Mouse (Mus musculus) urinary bladder, adult 18-20 months (tissue): Measurements from ENCODE around the gene Tecr.

ENCODE experiments used
- DNase-seq, 2 experiments: peaks; one replicate each; pipeline ENCODE4 v3.0.0; 2022; ENCODE audit warnings: low spot score in 2 of 2, mixed read lengths in 2 of 2

Gene Tecr

DNA sequence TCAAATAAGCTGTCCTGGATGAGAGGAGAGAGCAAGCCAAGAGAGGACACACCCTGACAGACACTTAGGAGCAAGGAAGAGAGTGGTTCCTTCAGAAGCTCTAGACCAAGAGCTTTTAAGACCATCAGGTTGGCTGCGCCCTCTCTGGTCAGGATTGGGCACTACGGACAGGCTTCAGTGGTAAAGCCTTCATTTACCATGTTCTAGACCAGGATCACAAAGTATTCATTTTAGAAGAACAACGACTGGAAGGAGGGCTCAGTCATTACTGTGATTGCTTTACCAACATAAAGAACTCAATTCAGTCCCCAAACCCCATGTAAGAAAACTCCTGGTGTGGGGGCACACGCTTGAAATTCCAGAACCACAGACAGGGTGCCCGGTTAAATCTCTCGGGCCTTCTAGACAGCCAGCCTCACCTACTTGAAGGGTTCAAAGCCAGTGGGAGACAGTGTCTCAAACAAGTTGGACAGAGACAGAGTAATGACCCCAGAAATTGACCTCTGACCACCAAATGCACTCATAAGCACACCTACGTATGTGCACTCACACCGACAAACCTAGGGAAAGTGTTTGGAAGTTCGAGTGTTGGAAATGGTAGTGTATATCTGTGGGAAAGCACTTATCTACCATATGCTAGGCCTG is 41.9 kb downstream of the Tecr start:
- DNase-seq = no peak

- DNase-seq = no peak
Observed at GRCm38 (mm10) chr8:83563246-83563645, 44.5 kb downstream of the Tecr start.

- DNase-seq = no peak
Observed at GRCm38 (mm10) chr8:83562669-83563068, 45.1 kb downstream of the Tecr start.

GRCm38 (mm10) chr8:83535736-83536135 is 72.0 kb downstream of the Tecr start, which contains the start of gene Olfr370:
Olfr370 (plus strand) TSS chr8:83535780.
- DNase-seq = no peak

DNA sequence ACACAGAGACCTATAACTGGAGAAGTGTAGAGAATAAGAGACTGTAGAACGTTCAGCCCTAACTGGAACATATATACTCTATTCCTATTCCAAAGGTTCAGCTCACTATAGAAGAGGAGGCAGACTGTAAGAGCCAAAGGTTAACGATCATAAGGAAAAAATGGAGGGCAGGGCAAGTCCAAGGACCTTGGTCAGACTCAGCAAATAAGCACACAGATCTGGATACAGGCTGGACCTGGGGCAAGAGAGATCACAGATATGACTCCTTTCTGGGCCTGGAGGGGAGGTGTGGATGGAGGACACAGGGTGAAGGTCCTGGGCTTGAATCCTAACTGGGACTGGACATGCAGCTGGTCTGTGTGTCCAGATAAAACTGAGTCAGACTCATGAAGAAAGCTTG is 73.0 kb downstream of the Tecr start:
- no peak for DNase-seq
